Mouse (Mus musculus) heart, postnatal 36 days (tissue): ENCODE results near the gene Rgs4. TPM values are rescaled to one million over a fixed set of nuclear protein-coding genes. Genes with fewer than 3 reads are reported as not detected.

ENCODE experiments used
- DNase-seq, 2 experiments: peaks; one replicate each; pipeline ENCODE4 v3.0.0; 2021 to 2022
- intact Hi-C: fragments of 180-260 bp; cut with DNase I; formaldehyde crosslinking; loops from one replicate; pipeline ENCODE4 v1.15.1; 2025
- total RNA-seq, 2 experiments: library from RNA; stranded (reverse); gene quantifications; 2 replicates each; pipeline ENCODE4 v1.2.3; 2021

Gene Rgs4
- total RNA-seq, 2 experiments from 2014 or later = 13.4 to 18.3 TPM

GRCm38 (mm10) chr1:169693040-169693439, 54.4 kb downstream of the Rgs4 start:
- DNase-seq = no peak
- intact Hi-C loops = no loop called here

Other genes starting within 250 kb of the Rgs4 start
- gene Nuf2, start 216.2 kb downstream of the Rgs4 start, total RNA-seq = under 1 TPM; 0.78 to 0.87 TPM
- 100 to 1,000 TPM; 287 to 332 TPM for gene Rgs5, start 92.1 kb downstream of the Rgs4 start, total RNA-seq
- gene Ccdc190, start 181.0 kb upstream of the Rgs4 start, total RNA-seq = not detected
- 10 to 100 TPM; 14.2 to 15.3 TPM for gene Hsd17b7, start 221.6 kb upstream of the Rgs4 start, total RNA-seq